Comparison of ENCODE assay signal across 15 mouse cellular contexts in genomic region chr17:85848526-85848925, GRCm38 (mm10).
DNase-seq lines count a peak whose midpoint lies in the region; ATAC-seq lines count a peak whose summit lies in the region.
"Had no signal": no experiment of that assay in that cellular context is flagged by ENCODE, and none has a peak within 500 bp of the region (broad histone marks: within the 10 kb centered on the region; RNA-seq: fewer than 3 reads in every experiment).

No protein-coding gene starts in this region.

- ATAC-seq in megakaryocyte progenitor cell, adult 5-6 weeks (replicated peaks; ENCODE audit: poor library complexity) = peak; percentile 77
- ATAC-seq: forebrain, embryonic 14.5 days; forebrain, embryonic 16.5 days had no signal

- peak; percentile 19 for DNase-seq in heart, adult 11 months
- no peak for DNase-seq in heart, adult 9 months (ENCODE audit: low spot score in 2 of 2)
- peak; percentile 11 for DNase-seq in 416B (ENCODE audit: low read depth)
- no peak for DNase-seq in layer of hippocampus, adult 8-10 months (ENCODE audit: low spot score in 2 of 2)
- DNase-seq: adrenal gland, adult 2 months; adrenal gland, postnatal 14 days; adrenal gland, postnatal 36 days; cerebellum, adult 11-12 months; cerebellum, adult 2 months; cerebellum, adult 9-10 months; cerebellum, postnatal 10 days; cerebellum, postnatal 25 days had no signal

Comparison
In these comparisons a context has a peak if more than half of its experiments do, and no peak if none do; other contexts are left out.
1. DNase-seq: peak in heart, adult 11 months (single experiment) and 416B (single experiment); none in heart, adult 9 months (0 of 2) and layer of hippocampus, adult 8-10 months (0 of 2).